Mouse (Mus musculus): ENCODE data around the gene Pih1d3. TPM values are rescaled to one million over a fixed set of nuclear protein-coding genes. Genes with fewer than 3 reads are reported as not detected.
A peak's percentile ranks its signal among the peaks of the same experiment; 100 is the strongest.

The Pih1d3 gene
- polyA plus RNA-seq, 1 experiment, result not detected

DNA sequence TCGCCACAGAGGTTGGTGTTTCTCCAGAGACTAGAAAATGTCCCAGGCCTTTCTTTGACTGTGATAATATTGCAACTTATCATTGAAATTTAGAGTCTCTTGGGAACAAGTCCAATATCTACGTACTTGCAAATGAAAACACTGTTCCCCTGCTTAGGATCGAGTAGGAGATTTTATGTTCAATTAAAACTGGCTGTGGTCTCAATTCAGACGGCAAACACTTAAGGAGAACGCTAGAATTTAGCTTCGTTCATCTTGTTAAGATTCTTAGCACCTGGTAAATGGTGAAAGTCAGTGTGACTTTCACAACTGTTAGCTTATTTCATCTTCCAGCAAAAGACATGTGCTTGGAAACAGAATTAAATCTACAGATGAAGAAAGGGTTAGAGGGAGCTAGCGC is 17.3 kb upstream of the Pih1d3 start:
- TF ChIP-seq POLR2A (IDR thresholded peaks at IDR 0.05; ENCODE audit: borderline replicate concordance, control insufficient read depth, low read depth, low read length) (no peak), CTCF (IDR thresholded peaks at IDR 0.05; ENCODE audit: control insufficient read depth, insufficient read depth, low read length) (no peak)
- 80% methylated on average over 7 of the region's 7 CpGs for WGBS
- no peaks in the 10 kb centered on the region for H3K4me1 ChIP-seq (ENCODE audit: control insufficient read depth, insufficient read depth, low read length)
- no peak overlapping the region for H3K4me3 ChIP-seq (replicated peaks; ENCODE audit: control insufficient read depth, low read depth, low read length)
- H3K27ac ChIP-seq (ENCODE audit: control insufficient read depth, insufficient read depth, low read depth, low read length, poor library complexity), result no peak overlapping the region

DNA sequence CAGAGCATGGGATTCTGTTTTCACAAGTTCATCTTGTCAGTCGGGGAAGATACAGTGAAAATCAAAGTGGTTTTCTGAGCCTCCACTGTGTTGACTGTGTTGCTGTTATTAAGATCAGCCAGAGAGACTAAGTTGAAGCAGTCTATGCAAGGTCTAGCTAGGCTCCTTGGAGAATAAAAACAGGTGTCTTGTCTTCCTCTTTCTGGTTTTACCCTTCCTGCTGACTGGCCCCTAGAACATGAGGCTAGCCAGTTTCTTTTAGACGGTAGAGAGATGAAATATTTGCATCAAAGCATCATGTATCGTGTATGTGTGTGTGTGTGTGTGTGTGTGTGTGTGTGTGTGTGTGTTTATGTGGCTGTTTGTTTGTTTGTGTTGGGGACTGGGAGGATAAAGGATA is 16.9 kb upstream of the Pih1d3 start:
- Histone ChIP-seq H3K4me3 (replicated peaks; ENCODE audit: control insufficient read depth, low read depth, low read length) (no peak overlapping the region), H3K4me1 (ENCODE audit: control insufficient read depth, insufficient read depth, low read length) (no peaks in the 10 kb centered on the region), H3K27ac (ENCODE audit: control insufficient read depth, insufficient read depth, low read depth, low read length, poor library complexity) (no peak overlapping the region)
- WGBS, result 50% methylated on average over 3 of the region's 3 CpGs
- TF ChIP-seq CTCF (IDR thresholded peaks at IDR 0.05; ENCODE audit: control insufficient read depth, insufficient read depth, low read length), result no peak
- TF ChIP-seq POLR2A (IDR thresholded peaks at IDR 0.05; ENCODE audit: borderline replicate concordance, control insufficient read depth, low read depth, low read length), result no peak

- WGBS, result 1% methylated on average over 5 of the region's 5 CpGs
- no peaks in the 10 kb centered on the region for H3K4me1 ChIP-seq (ENCODE audit: control insufficient read depth, insufficient read depth, low read length)
- no peak overlapping the region for H3K27ac ChIP-seq (ENCODE audit: control insufficient read depth, insufficient read depth, low read depth, low read length, poor library complexity)
- 0 out of 2 replicates have a peak, but pooled peaks have one; percentile 30 for TF ChIP-seq CTCF (IDR thresholded peaks at IDR 0.05; ENCODE audit: control insufficient read depth, insufficient read depth, low read length)
- TF ChIP-seq POLR2A (IDR thresholded peaks at IDR 0.05; ENCODE audit: borderline replicate concordance, control insufficient read depth, low read depth, low read length), result no peak
- H3K4me3 ChIP-seq (replicated peaks; ENCODE audit: control insufficient read depth, low read depth, low read length), result no peak overlapping the region
Measured at GRCm38 (mm10) chr1:31210144-31210543, 12.5 kb upstream of the Pih1d3 start.

DNA sequence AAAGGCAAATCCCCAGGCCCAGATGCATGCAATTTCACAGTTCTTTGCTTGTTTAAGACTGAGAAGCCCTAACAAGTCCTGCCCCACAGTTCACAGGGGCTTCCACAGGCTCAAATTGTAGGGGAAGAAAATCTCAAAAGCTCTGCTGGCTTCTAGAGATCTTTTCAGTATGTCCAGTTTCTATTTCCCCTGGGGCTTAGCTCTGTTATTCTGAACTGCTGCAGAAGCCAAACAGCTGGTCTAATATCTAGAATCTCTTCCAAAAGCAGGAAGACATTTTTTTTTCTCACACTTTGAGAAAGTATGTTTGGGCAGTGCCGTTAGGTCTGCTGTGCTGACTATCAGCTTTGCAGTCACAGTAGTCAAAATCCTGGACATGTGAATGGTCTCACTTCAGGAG is 7.8 kb upstream of the Pih1d3 start:
- no peak overlapping the region for H3K27ac ChIP-seq (ENCODE audit: control insufficient read depth, insufficient read depth, low read depth, low read length, poor library complexity)

DNA sequence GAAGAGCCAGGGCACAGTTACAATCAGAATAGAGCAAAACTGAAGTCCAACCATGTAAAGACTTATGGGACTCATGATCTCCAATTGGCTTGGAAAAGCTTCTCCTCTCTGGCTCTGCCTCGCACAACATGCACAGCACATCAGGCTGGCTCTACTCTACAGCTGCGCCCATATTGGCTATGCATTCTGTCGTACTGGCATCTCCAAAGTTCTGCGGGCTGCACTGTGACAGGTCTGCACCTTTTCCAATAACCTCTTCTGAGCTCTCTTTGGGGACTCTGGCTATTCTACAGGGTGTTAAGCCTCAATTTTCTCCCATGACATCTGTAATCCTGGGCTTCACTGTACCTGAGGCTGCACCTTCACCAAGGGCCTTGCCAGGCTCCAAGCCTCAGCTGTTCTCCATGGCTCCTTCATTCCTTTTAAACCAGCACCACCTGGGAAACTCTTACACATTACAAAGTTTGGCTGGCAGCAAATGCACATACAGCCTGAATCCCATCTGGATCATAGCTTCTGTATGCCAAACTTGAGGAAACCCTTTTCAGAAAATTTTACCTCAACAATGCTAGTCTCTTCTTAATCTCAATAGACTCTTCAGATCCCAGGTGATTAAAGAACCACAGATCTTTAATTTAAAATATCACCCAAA is 1.9 kb upstream of the Pih1d3 start:
- Histone ChIP-seq H3K27ac (ENCODE audit: control insufficient read depth, insufficient read depth, low read depth, low read length, poor library complexity) (no peak overlapping the region), H3K4me1 (ENCODE audit: control insufficient read depth, insufficient read depth, low read length) (no peaks in the 10 kb centered on the region), H3K4me3 (replicated peaks; ENCODE audit: control insufficient read depth, low read depth, low read length) (no peak overlapping the region)
- WGBS, result 77% methylated on average over 4 of the region's 4 CpGs
- TF ChIP-seq POLR2A (IDR thresholded peaks at IDR 0.05; ENCODE audit: borderline replicate concordance, control insufficient read depth, low read depth, low read length), result no peak
- no peak for TF ChIP-seq CTCF (IDR thresholded peaks at IDR 0.05; ENCODE audit: control insufficient read depth, insufficient read depth, low read length)

More for the DNA sequence above, 7.8 kb upstream of the Pih1d3 start:
- H3K4me3 ChIP-seq (replicated peaks; ENCODE audit: control insufficient read depth, low read depth, low read length), result no peak overlapping the region
- TF ChIP-seq CTCF (IDR thresholded peaks at IDR 0.05; ENCODE audit: control insufficient read depth, insufficient read depth, low read length) (no peak), POLR2A (IDR thresholded peaks at IDR 0.05; ENCODE audit: borderline replicate concordance, control insufficient read depth, low read depth, low read length) (no peak)
- 67% methylated on average over 1 of the region's 1 CpGs for WGBS
- H3K4me1 ChIP-seq (ENCODE audit: control insufficient read depth, insufficient read depth, low read length), result no peaks in the 10 kb centered on the region

DNA sequence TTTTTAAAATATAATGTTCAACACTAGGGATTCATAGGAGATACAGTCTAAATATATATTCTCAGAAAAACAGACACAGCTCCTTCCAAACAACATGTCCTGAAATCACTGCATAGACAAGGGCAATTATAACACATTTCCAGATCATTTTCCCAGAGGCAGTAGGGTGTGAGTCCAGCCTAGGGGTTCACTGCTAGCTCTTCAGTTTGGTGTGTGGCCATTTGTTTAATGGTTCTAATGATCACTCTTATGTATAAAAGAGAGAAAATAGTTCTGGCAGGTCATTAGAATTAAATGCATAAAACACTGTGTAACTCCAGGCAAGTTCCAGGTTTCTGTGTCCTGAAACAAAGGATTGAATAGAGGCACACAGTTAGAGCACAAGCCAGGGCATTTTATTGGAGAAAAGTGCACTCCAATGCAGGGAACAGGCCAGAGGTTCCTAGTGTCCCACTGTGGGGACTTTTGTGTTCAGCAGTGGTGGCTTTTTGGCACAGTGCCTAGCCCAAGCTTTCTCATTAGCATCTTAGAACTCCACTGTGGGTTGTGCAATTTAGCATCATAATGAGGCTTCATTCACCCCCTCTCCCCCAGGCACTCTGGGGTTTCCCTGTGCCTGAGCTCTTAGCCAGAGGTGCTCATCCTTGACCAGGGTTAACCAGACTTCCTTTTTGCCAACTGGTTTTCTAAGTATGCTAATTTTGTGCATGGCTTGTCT is 10.8 kb downstream of the Pih1d3 start:
- TF ChIP-seq POLR2A (IDR thresholded peaks at IDR 0.05; ENCODE audit: borderline replicate concordance, control insufficient read depth, low read depth, low read length) (no peak), CTCF (IDR thresholded peaks at IDR 0.05; ENCODE audit: control insufficient read depth, insufficient read depth, low read length) (no peak)
- H3K4me3 ChIP-seq (replicated peaks; ENCODE audit: control insufficient read depth, low read depth, low read length), result no peak overlapping the region
- H3K4me1 ChIP-seq (ENCODE audit: control insufficient read depth, insufficient read depth, low read length), result no peaks in the 10 kb centered on the region
- no peak overlapping the region for H3K27ac ChIP-seq (ENCODE audit: control insufficient read depth, insufficient read depth, low read depth, low read length, poor library complexity)

DNA sequence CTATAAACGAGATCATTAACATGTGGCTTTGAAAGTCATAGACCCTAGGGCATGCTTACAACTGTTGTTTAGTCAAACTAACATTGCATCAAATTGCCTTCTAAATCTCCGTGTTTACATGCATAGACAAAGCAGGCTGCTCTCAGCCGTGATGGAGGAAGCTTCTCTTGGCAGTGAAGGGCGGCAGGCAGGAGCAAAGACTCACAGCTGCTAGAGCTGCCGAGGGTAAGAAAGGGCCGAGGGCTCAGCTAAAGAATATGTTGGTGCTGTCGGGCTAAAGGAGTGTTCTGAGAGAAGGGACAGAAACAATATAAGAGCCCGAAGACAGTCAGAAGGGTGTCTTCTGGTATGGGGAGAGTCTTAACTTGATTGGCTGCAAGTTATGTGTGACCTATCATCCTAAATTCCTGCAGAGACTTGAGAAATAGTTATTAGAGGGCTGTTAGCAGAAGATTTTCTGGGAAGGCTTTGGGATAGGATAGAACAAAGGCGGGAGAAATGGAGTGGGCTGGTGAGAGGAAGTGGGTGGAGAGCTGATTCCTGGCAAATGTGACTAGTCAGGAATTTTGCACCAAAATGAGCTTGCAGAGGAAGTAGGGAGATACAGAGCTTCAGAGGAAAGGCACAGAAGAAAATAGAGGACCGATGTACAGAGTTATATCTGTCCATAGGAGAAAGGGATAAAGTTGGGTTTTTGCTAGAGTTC is 37.7 kb downstream of the Pih1d3 start:
- Histone ChIP-seq H3K4me1 (ENCODE audit: control insufficient read depth, insufficient read depth, low read length) (no peaks in the 10 kb centered on the region), H3K27ac (ENCODE audit: control insufficient read depth, insufficient read depth, low read depth, low read length, poor library complexity) (no peak overlapping the region), H3K4me3 (replicated peaks; ENCODE audit: control insufficient read depth, low read depth, low read length) (no peak overlapping the region)
- TF ChIP-seq POLR2A (IDR thresholded peaks at IDR 0.05; ENCODE audit: borderline replicate concordance, control insufficient read depth, low read depth, low read length), result no peak
- TF ChIP-seq CTCF (IDR thresholded peaks at IDR 0.05; ENCODE audit: control insufficient read depth, insufficient read depth, low read length), result no peak
- 67% methylated on average over 10 of the region's 10 CpGs for WGBS

Other genes starting within 250 kb of the Pih1d3 start
- not detected in 2 replicates for gene AC153137.1, start 244.9 kb upstream of the Pih1d3 start, polyA plus RNA-seq (2011; ENCODE audit: insufficient read depth, insufficient read length, low replicate concordance, missing spikeins)
- gene Lgsn, start 46.4 kb upstream of the Pih1d3 start, polyA plus RNA-seq (2011; ENCODE audit: insufficient read depth, insufficient read length, low replicate concordance, missing spikeins), result not detected in 2 replicates
- not detected in 2 replicates for gene 4931428L18Rik, start 154 bp upstream of the Pih1d3 start, polyA plus RNA-seq (2011; ENCODE audit: insufficient read depth, insufficient read length, low replicate concordance, missing spikeins)

Measured in bone marrow, adult 2 months (tissue).